10 mouse cellular contexts compared by ENCODE assay signal in the genomic region with DNA sequence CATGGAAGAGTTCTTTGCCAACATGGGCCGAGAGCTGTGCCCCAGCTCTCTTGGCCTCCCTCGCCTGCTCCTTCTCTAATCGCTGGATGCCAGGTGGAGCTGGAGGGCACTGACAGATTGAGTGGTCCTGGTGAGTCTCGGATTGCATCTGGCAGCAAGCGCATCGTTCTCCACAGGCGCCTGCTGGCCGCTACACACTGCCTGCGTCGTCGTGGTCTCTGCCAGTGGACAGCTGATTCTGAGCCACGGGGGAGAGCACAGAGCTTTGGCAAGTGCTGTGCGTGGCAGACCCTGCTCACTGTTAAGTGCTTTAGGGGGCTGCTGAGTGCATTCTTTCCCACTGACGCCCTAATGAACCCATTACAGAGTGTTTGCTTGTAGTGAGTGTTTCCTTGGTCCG. TPM values are rescaled to one million over a fixed set of nuclear protein-coding genes. Genes with fewer than 3 reads are reported as not detected.
A peak's percentile ranks its signal among the peaks of the same experiment; 100 is the strongest.
DNase-seq lines count a peak whose midpoint lies in the region; ATAC-seq and TF ChIP-seq lines count a peak whose summit lies in the region.
"Had no signal": no experiment of that assay in that cellular context is flagged by ENCODE, and none has a peak within 500 bp of the region (broad histone marks: within the 10 kb centered on the region; RNA-seq: fewer than 3 reads in every experiment).

No protein-coding gene starts in this region.

- H3K9ac ChIP-seq in hindbrain, embryonic 12.5 days: no peak overlapping the region
- H3K9ac ChIP-seq in forebrain, embryonic 15.5 days (replicated peaks): no peak overlapping the region
- no peak overlapping the region for H3K9ac ChIP-seq in midbrain, embryonic 15.5 days
- H3K9ac ChIP-seq: lung, embryonic 15.5 days had no signal

- no peak for DNase-seq in hindbrain, embryonic 10.5 days (ENCODE audit: low spot score)
- DNase-seq in cerebellum, adult 2 months: peak; percentile 74 to 83
- no peak for DNase-seq in right cerebral cortex, adult 18-20 months
- DNase-seq in adrenal gland, postnatal 25 days: no peak
- DNase-seq: embryo, embryonic 11 days had no signal

- no peaks in the 10 kb centered on the region for H3K27me3 ChIP-seq in hindbrain, embryonic 12.5 days
- H3K27me3 ChIP-seq in hindbrain, embryonic 10.5 days (ENCODE audit: insufficient read depth, poor library complexity, severe bottlenecking): no peaks in the 10 kb centered on the region
- H3K27me3 ChIP-seq in cerebellum, adult 2 months (ENCODE audit: control insufficient read depth, insufficient read depth, low read length): no peaks in the 10 kb centered on the region
- H3K27me3 ChIP-seq in forebrain, embryonic 15.5 days: no peaks in the 10 kb centered on the region
- no peaks in the 10 kb centered on the region for H3K27me3 ChIP-seq in midbrain, embryonic 15.5 days (replicated peaks)
- H3K27me3 ChIP-seq: lung, embryonic 15.5 days had no signal

- no peak overlapping the region for H3K4me2 ChIP-seq in hindbrain, embryonic 12.5 days (replicated peaks)
- H3K4me2 ChIP-seq in forebrain, embryonic 15.5 days (replicated peaks): no peak overlapping the region
- no peak overlapping the region for H3K4me2 ChIP-seq in midbrain, embryonic 15.5 days
- H3K4me2 ChIP-seq: lung, embryonic 15.5 days had no signal

- no peak for TF ChIP-seq CTCF in cerebellum, adult 2 months (IDR thresholded peaks at IDR 0.05; ENCODE audit: borderline replicate concordance, insufficient read depth, low read depth, low read length)

- no peaks in the 10 kb centered on the region for H3K9me3 ChIP-seq in hindbrain, embryonic 12.5 days (replicated peaks)
- no peaks in the 10 kb centered on the region for H3K9me3 ChIP-seq in hindbrain, embryonic 10.5 days
- no peaks in the 10 kb centered on the region for H3K9me3 ChIP-seq in forebrain, embryonic 15.5 days
- no peaks in the 10 kb centered on the region for H3K9me3 ChIP-seq in midbrain, embryonic 15.5 days
- H3K9me3 ChIP-seq: lung, embryonic 15.5 days had no signal

- H3K27ac ChIP-seq in hindbrain, embryonic 12.5 days: peak overlapping the region; percentile 52
- no peak overlapping the region for H3K27ac ChIP-seq in hindbrain, embryonic 10.5 days
- H3K27ac ChIP-seq in cerebellum, adult 2 months (ENCODE audit: insufficient read depth, low read length): no peak overlapping the region
- H3K27ac ChIP-seq in forebrain, embryonic 15.5 days (replicated peaks): peak overlapping the region; percentile 52
- H3K27ac ChIP-seq in midbrain, embryonic 15.5 days: no peak overlapping the region
- H3K27ac ChIP-seq: lung, embryonic 15.5 days had no signal

- H3K4me1 ChIP-seq in hindbrain, embryonic 12.5 days: peaks cover 5% of the 10 kb centered on the region; the same call in 1 of the 2 replicates
- 0 out of 2 replicates have a peak, but pooled peaks cover 4% of the 10 kb centered on the region for H3K4me1 ChIP-seq in hindbrain, embryonic 10.5 days (replicated peaks)
- peaks cover 11% of the 10 kb centered on the region for H3K4me1 ChIP-seq in cerebellum, adult 2 months (ENCODE audit: control insufficient read depth, insufficient read depth, low read length)
- H3K4me1 ChIP-seq in forebrain, embryonic 15.5 days: peaks cover 14% of the 10 kb centered on the region
- H3K4me1 ChIP-seq in midbrain, embryonic 15.5 days: peaks cover 11% of the 10 kb centered on the region; the same call in 1 of the 2 replicates
- H3K4me1 ChIP-seq: lung, embryonic 15.5 days had no signal

- no peaks in the 10 kb centered on the region for H3K36me3 ChIP-seq in hindbrain, embryonic 12.5 days
- no peaks in the 10 kb centered on the region for H3K36me3 ChIP-seq in hindbrain, embryonic 10.5 days
- no peaks in the 10 kb centered on the region for H3K36me3 ChIP-seq in forebrain, embryonic 15.5 days
- no peaks in the 10 kb centered on the region for H3K36me3 ChIP-seq in midbrain, embryonic 15.5 days (replicated peaks)
- H3K36me3 ChIP-seq: lung, embryonic 15.5 days had no signal

- H3K4me3 ChIP-seq in hindbrain, embryonic 12.5 days: no peak overlapping the region
- H3K4me3 ChIP-seq in hindbrain, embryonic 10.5 days: no peak overlapping the region
- H3K4me3 ChIP-seq in cerebellum, adult 2 months (replicated peaks; ENCODE audit: insufficient read depth, low read depth, low read length): peak overlapping the region; percentile 16
- H3K4me3 ChIP-seq in forebrain, embryonic 15.5 days: no peak overlapping the region
- H3K4me3 ChIP-seq in midbrain, embryonic 15.5 days: no peak overlapping the region
- H3K4me3 ChIP-seq: lung, embryonic 15.5 days had no signal

- 72% methylated on average over 15 of the region's 15 CpGs for WGBS in hindbrain, embryonic 12.5 days
- WGBS in hindbrain, embryonic 10.5 days: 79% methylated on average over 15 of the region's 15 CpGs
- 10% methylated on average over 15 of the region's 15 CpGs for WGBS in cerebellum, adult 2 months
- WGBS in forebrain, embryonic 15.5 days: 44% methylated on average over 15 of the region's 15 CpGs
- WGBS in midbrain, embryonic 15.5 days: 67% methylated on average over 15 of the region's 15 CpGs

- TF ChIP-seq POLR2A in cerebellum, adult 2 months (IDR thresholded peaks at IDR 0.05; ENCODE audit: borderline replicate concordance, insufficient read depth, low read length): no peak

- peak; percentile 46; the same call in 1 of the 2 replicates for ATAC-seq in hindbrain, embryonic 12.5 days (ENCODE audit: low FRiP score)
- peak; percentile 90 for ATAC-seq in forebrain, embryonic 15.5 days (replicated peaks)
- peak; percentile 65 for ATAC-seq in midbrain, embryonic 15.5 days (replicated peaks)
- no peak for ATAC-seq in erythroblast, adult 5-6 weeks (replicated peaks; ENCODE audit: low FRiP score, poor library complexity, severe bottlenecking)

RNA-seq across cellular contexts. Expression of a gene that starts 17.9 kb away (rescaled TPM):
- polyA plus RNA-seq in hindbrain, embryonic 12.5 days (2016; fragmentation: Nextera tagmentation; extraction: Ambion mirVana): 36.7 and 37.9 TPM in 2 replicates
- 10.4 and 17.6 TPM in 2 replicates for polyA plus RNA-seq in hindbrain, embryonic 10.5 days (2016; fragmentation: Nextera tagmentation; extraction: Ambion mirVana)
- 14.4 and 15.2 TPM in 2 replicates for polyA plus RNA-seq in cerebellum, adult 2 months (2012; rRNA removed)
- 60.4 and 67.5 TPM in 2 replicates for polyA plus RNA-seq in forebrain, embryonic 15.5 days (2015; fragmentation: Nextera tagmentation; extraction: Ambion mirVana)
- polyA plus RNA-seq in midbrain, embryonic 15.5 days (2015; fragmentation: Nextera tagmentation; extraction: Ambion mirVana): 47.6 and 49.4 TPM in 2 replicates
- total RNA-seq in erythroblast, adult 5-6 weeks (2015; ENCODE audit: low replicate concordance): not detected in 2 replicates
- total RNA-seq in erythroblast, adult 5-6 weeks (2017; ENCODE audit: low replicate concordance): not detected in 2 replicates
- total RNA-seq in adrenal gland, postnatal 25 days (2021): 4.9 and 5.3 TPM in 2 replicates

Comparison
In these comparisons a context has a peak if more than half of its experiments do, and no peak if none do; other contexts are left out.
1. H3K27ac ChIP-seq: peak in hindbrain, embryonic 12.5 days (single experiment) and forebrain, embryonic 15.5 days (single experiment); none in hindbrain, embryonic 10.5 days (single experiment), cerebellum, adult 2 months (single experiment) and midbrain, embryonic 15.5 days (single experiment).
2. DNase-seq: peak in cerebellum, adult 2 months (2 of 2); none in hindbrain, embryonic 10.5 days (single experiment), right cerebral cortex, adult 18-20 months (single experiment) and adrenal gland, postnatal 25 days (single experiment).